Comparison of ENCODE assay signal across 20 mouse cellular contexts in genomic region chr6:73889144-73889795, GRCm38 (mm10).
DNase-seq lines count a peak whose midpoint lies in the region; ATAC-seq and TF ChIP-seq lines count a peak whose summit lies in the region.
"Had no signal": no experiment of that assay in that cellular context is flagged by ENCODE, and none has a peak within 500 bp of the region (broad histone marks: within the 10 kb centered on the region; RNA-seq: fewer than 3 reads in every experiment).

No protein-coding gene starts in this region.

- 61% methylated on average over 1 of the region's 1 CpGs for WGBS in hindbrain, embryonic 11.5 days
- WGBS in hindbrain, embryonic 10.5 days = 73% methylated on average over 1 of the region's 1 CpGs
- 88% methylated on average over 1 of the region's 1 CpGs for WGBS in midbrain, embryonic 13.5 days
- 76% methylated on average over 1 of the region's 1 CpGs for WGBS in midbrain, embryonic 15.5 days
- 59% methylated on average over 1 of the region's 1 CpGs for WGBS in neural tube, embryonic 15.5 days
- WGBS in heart, adult 2 months = 86% methylated on average over 1 of the region's 1 CpGs

- intact Hi-C loops in heart, adult 2 months (cut with DNase I) = no loop called here

- H3K27me3 ChIP-seq in hindbrain, embryonic 11.5 days (ENCODE audit: control insufficient read depth, insufficient read depth, low read length) = no peaks in the 10 kb centered on the region
- no peaks in the 10 kb centered on the region for H3K27me3 ChIP-seq in hindbrain, embryonic 10.5 days (ENCODE audit: insufficient read depth, poor library complexity, severe bottlenecking)
- no peaks in the 10 kb centered on the region for H3K27me3 ChIP-seq in midbrain, embryonic 13.5 days
- no peaks in the 10 kb centered on the region for H3K27me3 ChIP-seq in midbrain, embryonic 15.5 days (replicated peaks)
- no peaks in the 10 kb centered on the region for H3K27me3 ChIP-seq in neural tube, embryonic 15.5 days (replicated peaks)
- no peaks in the 10 kb centered on the region for H3K27me3 ChIP-seq in heart, adult 2 months (ENCODE audit: control insufficient read depth, insufficient read depth, low read length)
- H3K27me3 ChIP-seq: forebrain, embryonic 15.5 days; intestine, embryonic 15.5 days had no signal

- no peak overlapping the region for H3K4me2 ChIP-seq in hindbrain, embryonic 11.5 days (replicated peaks; ENCODE audit: low read depth, low read length)
- no peak overlapping the region for H3K4me2 ChIP-seq in midbrain, embryonic 13.5 days (replicated peaks)
- no peak overlapping the region for H3K4me2 ChIP-seq in midbrain, embryonic 15.5 days
- no peak overlapping the region for H3K4me2 ChIP-seq in neural tube, embryonic 15.5 days
- H3K4me2 ChIP-seq: forebrain, embryonic 15.5 days; hindbrain, embryonic 14.5 days; intestine, embryonic 15.5 days had no signal

- no peak overlapping the region for H3K4me3 ChIP-seq in hindbrain, embryonic 11.5 days (ENCODE audit: low read depth, low read length)
- H3K4me3 ChIP-seq in hindbrain, embryonic 10.5 days = no peak overlapping the region
- no peak overlapping the region for H3K4me3 ChIP-seq in midbrain, embryonic 13.5 days (replicated peaks)
- no peak overlapping the region for H3K4me3 ChIP-seq in midbrain, embryonic 15.5 days
- H3K4me3 ChIP-seq in neural tube, embryonic 15.5 days (replicated peaks) = no peak overlapping the region
- no peak overlapping the region for H3K4me3 ChIP-seq in heart, adult 2 months
- H3K4me3 ChIP-seq: embryonic facial prominence, embryonic 10.5 days; forebrain, embryonic 15.5 days; heart, embryonic 10.5 days; intestine, embryonic 15.5 days had no signal

- H3K9me3 ChIP-seq in hindbrain, embryonic 11.5 days (ENCODE audit: control insufficient read depth, low read length) = no peaks in the 10 kb centered on the region
- no peaks in the 10 kb centered on the region for H3K9me3 ChIP-seq in hindbrain, embryonic 10.5 days
- H3K9me3 ChIP-seq in midbrain, embryonic 13.5 days = no peaks in the 10 kb centered on the region
- no peaks in the 10 kb centered on the region for H3K9me3 ChIP-seq in midbrain, embryonic 15.5 days
- H3K9me3 ChIP-seq in neural tube, embryonic 15.5 days (replicated peaks) = no peaks in the 10 kb centered on the region
- H3K9me3 ChIP-seq: embryonic facial prominence, embryonic 10.5 days; forebrain, embryonic 15.5 days; heart, embryonic 10.5 days; intestine, embryonic 15.5 days had no signal

- no peaks in the 10 kb centered on the region for H3K4me1 ChIP-seq in hindbrain, embryonic 11.5 days (replicated peaks; ENCODE audit: control insufficient read depth, insufficient read depth, low read length)
- H3K4me1 ChIP-seq in hindbrain, embryonic 10.5 days (replicated peaks) = no peaks in the 10 kb centered on the region
- no peaks in the 10 kb centered on the region for H3K4me1 ChIP-seq in midbrain, embryonic 13.5 days (replicated peaks)
- no peaks in the 10 kb centered on the region for H3K4me1 ChIP-seq in midbrain, embryonic 15.5 days
- H3K4me1 ChIP-seq in neural tube, embryonic 15.5 days = no peaks in the 10 kb centered on the region
- H3K4me1 ChIP-seq in heart, adult 2 months (ENCODE audit: control insufficient read depth, insufficient read depth, low read length) = no peaks in the 10 kb centered on the region
- H3K4me1 ChIP-seq: embryonic facial prominence, embryonic 10.5 days; forebrain, embryonic 15.5 days; heart, embryonic 10.5 days; intestine, embryonic 15.5 days had no signal

- TF ChIP-seq EP300 in heart, adult 2 months (IDR thresholded peaks at IDR 0.05; ENCODE audit: insufficient read depth, low read depth, low read length) = no peak

- no peaks in the 10 kb centered on the region for H3K36me3 ChIP-seq in hindbrain, embryonic 11.5 days (ENCODE audit: control insufficient read depth, insufficient read depth, low read length)
- H3K36me3 ChIP-seq in hindbrain, embryonic 10.5 days = no peaks in the 10 kb centered on the region
- H3K36me3 ChIP-seq in midbrain, embryonic 13.5 days = no peaks in the 10 kb centered on the region
- no peaks in the 10 kb centered on the region for H3K36me3 ChIP-seq in midbrain, embryonic 15.5 days (replicated peaks)
- no peaks in the 10 kb centered on the region for H3K36me3 ChIP-seq in neural tube, embryonic 15.5 days
- no peaks in the 10 kb centered on the region for H3K36me3 ChIP-seq in heart, adult 2 months (ENCODE audit: control insufficient read depth, insufficient read depth, low read length)
- H3K36me3 ChIP-seq: embryonic facial prominence, embryonic 10.5 days; forebrain, embryonic 15.5 days; heart, embryonic 10.5 days; intestine, embryonic 15.5 days had no signal

- DNase-seq in hindbrain, embryonic 11.5 days (ENCODE audit: low spot score) = no peak
- no peak for DNase-seq in hindbrain, embryonic 10.5 days (ENCODE audit: low spot score)
- DNase-seq in ZHBTc4 (ENCODE audit: low read depth, low spot score) = peak; percentile 15
- DNase-seq in gastrocnemius, postnatal 25 days = no peak
- DNase-seq in heart, adult 2 months = no peak
- DNase-seq: adrenal gland, postnatal 14 days; cerebellum, adult 18-20 months; cerebellum, adult 9-11 months; gastrocnemius, postnatal 36 days; heart, postnatal 10 days; heart, postnatal 4 days had no signal

- no peak overlapping the region for H3K9ac ChIP-seq in hindbrain, embryonic 11.5 days (ENCODE audit: low read depth, low read length)
- H3K9ac ChIP-seq in midbrain, embryonic 13.5 days (replicated peaks) = no peak overlapping the region
- H3K9ac ChIP-seq in midbrain, embryonic 15.5 days = no peak overlapping the region
- no peak overlapping the region for H3K9ac ChIP-seq in neural tube, embryonic 15.5 days (replicated peaks)
- no peak overlapping the region for H3K9ac ChIP-seq in heart, adult 2 months (ENCODE audit: low read depth, low read length)
- H3K9ac ChIP-seq: forebrain, embryonic 15.5 days; hindbrain, embryonic 14.5 days; intestine, embryonic 15.5 days had no signal

- no peak overlapping the region for H3K27ac ChIP-seq in hindbrain, embryonic 11.5 days (ENCODE audit: low read depth, low read length)
- H3K27ac ChIP-seq in hindbrain, embryonic 10.5 days = no peak overlapping the region
- H3K27ac ChIP-seq in midbrain, embryonic 13.5 days = no peak overlapping the region
- no peak overlapping the region for H3K27ac ChIP-seq in midbrain, embryonic 15.5 days
- H3K27ac ChIP-seq in neural tube, embryonic 15.5 days (replicated peaks) = no peak overlapping the region
- H3K27ac ChIP-seq in heart, adult 2 months = no peak overlapping the region
- H3K27ac ChIP-seq: embryonic facial prominence, embryonic 10.5 days; forebrain, embryonic 15.5 days; heart, embryonic 10.5 days; hindbrain, embryonic 14.5 days; intestine, embryonic 15.5 days had no signal

- no peak for TF ChIP-seq POLR2A in heart, adult 2 months (IDR thresholded peaks at IDR 0.05; ENCODE audit: insufficient read depth, low read depth, low read length)

- no peaks in the 10 kb centered on the region for H3K79me2 ChIP-seq in heart, adult 2 months (replicated peaks; ENCODE audit: control insufficient read depth, insufficient read depth, low read length)

- peak; percentile 47; the same call in 1 of the 2 replicates for ATAC-seq in hindbrain, embryonic 11.5 days (ENCODE audit: low FRiP score)
- peak; percentile 67; the same call in 1 of the 2 replicates for ATAC-seq in midbrain, embryonic 13.5 days
- no peak for ATAC-seq in midbrain, embryonic 15.5 days (replicated peaks)
- peak; percentile 38; the same call in 1 of the 2 replicates for ATAC-seq in neural tube, embryonic 15.5 days (ENCODE audit: low FRiP score)
- ATAC-seq: activated CD4-positive, CD25-positive, alpha-beta regulatory T cell, adult 4 months; forebrain, embryonic 15.5 days; intestine, embryonic 15.5 days had no signal

- no peak for TF ChIP-seq CTCF in heart, adult 2 months (IDR thresholded peaks at IDR 0.05)
